Mouse (Mus musculus): ENCODE measurements around the gene Med24. TPM values are rescaled to one million over a fixed set of nuclear protein-coding genes. Genes with fewer than 3 reads are reported as not detected.
"Not testable (repeated sequence)": the region's sequence is repeated elsewhere in the genome, so short reads cannot be mapped to it uniquely, and the experiment has no call there.

The Med24 gene
- total RNA-seq, 4 experiments from 2014 or later: 44.4 to 49.9 (median 46.8) TPM

DNA sequence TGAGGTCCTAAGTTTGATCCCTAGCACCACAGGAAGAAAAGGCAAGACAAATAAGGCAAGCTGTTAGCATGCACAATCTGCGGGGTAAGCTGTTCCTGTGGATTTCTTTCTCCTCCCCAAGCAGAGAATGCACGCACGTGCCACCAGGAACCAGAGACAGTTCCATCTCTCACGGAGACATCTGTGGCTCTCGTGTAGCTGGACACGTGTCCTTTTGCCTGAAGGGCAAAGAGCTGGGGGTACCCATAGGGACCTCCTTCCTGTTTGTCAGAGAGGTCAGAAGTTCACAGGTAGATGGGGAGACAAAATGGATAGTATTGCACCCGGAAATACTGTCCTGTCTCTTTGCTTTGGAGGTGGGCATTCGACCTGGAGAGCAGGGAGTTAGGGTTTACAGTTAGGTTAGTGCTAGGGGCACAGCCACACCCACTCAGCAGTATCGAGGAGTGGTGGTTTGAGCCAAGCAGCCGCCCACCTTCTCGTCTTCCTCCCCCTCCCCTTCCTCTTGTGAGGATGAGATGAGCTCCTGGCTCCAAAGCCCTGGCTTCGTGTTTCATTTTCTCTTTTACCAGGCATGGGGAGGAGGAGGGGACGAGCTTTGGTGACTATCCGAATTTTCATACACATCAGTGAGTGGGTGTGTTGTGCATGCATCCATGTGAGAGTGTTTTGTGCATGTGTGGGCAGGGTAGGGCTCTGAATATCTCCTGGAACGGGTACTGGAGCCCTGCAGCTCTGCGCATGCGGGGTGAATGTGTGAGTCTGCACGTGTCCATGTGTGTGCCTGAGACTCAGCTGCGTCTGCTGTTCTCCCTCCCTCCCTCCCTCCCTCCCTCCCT, 17.8 kb upstream of the Med24 start:
- peak; percentile 81 for DNase-seq (ENCODE audit: low spot score)

DNA sequence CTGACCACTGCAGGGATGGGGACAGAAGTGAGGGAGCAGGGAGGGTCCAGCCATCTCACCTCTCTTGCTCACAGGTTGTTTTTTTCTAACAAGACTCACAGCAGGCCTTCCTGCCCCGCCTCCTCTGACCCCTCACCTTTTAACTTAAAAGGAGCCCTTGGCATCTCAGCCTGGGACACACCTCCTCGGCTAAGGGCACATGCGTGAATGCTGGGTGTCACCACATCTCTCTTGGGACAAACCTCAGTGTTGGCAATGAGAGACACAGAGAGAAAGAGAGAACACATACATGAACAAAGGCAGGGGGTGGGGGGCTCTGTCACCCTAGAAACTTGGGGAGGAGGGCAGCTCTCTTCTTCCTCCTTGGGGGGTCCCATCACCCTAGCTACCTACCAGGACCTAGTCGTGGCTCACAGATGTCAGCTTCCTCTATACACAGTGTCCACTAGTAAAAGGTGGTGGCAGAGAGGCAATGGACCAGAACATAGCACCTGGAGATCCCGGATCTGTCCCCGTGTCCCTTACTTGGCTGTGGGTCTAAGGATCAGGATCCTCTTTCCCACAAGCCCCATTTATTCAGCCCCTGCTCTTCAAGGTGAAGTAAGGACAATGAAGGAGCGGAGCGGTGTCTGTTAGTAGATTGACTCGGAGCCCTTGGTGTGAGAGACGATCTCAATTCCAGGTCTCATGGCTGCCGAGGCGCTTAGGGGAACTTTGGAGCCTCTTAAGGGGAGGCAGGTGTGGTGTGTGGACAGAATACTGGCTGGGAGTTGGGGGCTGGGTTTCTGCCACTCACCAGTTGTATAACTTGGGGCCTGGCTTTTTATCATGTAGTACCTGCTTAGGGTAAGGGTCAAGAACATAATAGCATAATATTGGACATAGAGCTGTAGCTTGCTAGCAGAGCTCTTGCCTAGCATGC, 17.0 kb upstream of the Med24 start:
- no peak for DNase-seq (ENCODE audit: low spot score)

DNA sequence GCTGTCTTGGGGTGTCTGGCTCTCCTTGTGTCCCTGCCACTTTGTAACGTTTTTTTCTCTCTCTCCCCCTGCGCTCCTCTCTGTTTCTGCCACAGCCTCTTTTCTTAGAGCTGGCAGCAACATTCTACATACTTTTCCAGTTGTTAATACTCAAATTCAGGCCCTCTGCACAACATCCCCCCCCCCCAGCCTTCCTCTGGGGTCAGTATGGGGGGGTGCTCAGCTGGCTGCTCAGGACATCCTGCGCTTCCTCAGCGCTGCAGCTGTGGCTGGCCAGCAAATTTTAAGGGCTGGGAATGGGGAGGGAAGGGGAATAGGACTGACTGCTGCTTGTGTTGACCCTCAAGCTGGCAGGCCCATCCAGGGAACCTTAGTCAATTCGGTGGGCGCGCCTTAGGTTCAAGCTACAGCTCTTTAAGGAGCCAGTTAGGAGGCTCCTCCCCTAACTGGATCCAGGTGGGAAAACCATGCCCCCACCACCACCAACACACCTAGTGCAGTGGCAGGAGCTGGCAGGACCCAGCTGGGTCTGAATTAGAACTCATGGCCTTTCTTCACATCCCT, 15.3 kb upstream of the Med24 start:
- DNase-seq (ENCODE audit: low spot score): peak; percentile 30

DNA sequence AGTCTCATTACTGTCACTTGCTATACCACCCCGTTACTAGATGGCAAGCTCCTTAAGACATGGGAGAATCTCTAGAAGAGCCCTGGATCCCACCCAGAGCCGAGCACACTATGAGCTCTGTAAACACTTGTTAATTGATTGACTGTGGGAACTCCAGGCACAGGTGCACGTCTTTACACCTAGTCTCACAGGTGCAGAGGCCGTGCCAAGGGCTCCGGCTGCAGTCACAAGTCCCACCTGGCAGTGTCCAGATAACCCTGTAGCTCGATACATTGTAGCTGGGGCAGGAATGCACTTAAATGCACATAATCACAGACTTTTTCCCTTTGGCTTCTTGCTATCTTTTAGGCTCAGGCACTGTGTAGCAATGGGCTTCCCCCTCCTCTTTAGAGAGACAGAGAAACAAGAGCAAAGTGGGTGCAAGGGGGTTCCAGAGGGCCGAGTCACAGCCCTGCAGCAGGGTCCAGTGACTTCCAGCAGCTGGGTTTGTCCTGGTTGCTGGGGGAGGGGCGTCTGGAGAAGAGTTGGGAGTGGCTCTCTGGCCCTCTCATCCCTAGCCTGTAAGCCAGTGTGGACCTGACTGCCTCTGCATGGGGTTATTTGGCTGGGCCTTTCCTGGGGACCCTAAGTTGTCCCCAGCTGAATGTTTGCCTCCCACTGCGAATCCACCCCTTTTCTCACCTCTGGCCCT, 14.6 kb upstream of the Med24 start:
- DNase-seq (ENCODE audit: low spot score): peak; percentile 59

DNA sequence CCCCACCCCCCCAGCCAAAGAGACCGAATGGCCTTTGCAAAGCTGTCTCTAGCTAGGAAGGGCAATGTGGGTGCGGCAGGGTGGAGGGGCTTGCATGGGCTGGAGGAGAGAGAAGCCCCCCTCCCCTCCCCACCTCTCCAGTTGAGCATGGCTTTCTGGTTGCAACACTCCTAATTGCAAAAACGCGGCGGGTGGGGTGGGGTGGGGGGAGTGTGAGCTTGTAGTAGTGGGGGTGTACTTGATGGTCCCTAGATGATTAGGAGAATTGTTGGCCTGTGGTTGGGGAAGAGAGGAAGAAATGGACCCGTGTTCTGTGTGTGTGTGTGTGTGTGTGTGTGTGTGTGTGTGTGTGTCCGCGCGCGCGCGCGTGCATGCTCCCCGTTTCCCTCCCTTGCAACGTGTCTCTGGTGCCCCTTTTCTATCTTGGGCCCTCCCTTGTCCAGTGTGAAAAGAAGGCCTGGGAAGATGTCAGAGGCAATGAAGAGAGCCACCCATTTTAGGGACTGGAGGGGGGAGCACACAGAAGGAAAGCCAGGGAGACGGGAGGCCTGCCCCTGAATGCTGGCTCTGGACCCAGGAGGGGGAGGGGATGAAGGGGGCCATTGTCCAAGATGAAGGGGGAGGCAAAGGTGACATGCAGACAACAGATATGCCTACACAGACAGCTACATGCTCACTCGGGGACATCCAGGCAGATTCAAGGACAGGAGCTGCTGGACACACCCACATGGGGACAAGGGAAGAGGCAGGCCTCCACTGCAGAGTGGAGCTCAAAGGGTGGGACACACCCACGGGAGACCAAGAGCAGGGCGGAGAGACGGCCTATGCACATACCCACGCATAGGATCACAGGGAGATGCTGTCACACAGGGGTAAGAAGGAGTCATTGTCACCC, 13.4 kb upstream of the Med24 start:
- DNase-seq (ENCODE audit: low spot score): no peak

DNA sequence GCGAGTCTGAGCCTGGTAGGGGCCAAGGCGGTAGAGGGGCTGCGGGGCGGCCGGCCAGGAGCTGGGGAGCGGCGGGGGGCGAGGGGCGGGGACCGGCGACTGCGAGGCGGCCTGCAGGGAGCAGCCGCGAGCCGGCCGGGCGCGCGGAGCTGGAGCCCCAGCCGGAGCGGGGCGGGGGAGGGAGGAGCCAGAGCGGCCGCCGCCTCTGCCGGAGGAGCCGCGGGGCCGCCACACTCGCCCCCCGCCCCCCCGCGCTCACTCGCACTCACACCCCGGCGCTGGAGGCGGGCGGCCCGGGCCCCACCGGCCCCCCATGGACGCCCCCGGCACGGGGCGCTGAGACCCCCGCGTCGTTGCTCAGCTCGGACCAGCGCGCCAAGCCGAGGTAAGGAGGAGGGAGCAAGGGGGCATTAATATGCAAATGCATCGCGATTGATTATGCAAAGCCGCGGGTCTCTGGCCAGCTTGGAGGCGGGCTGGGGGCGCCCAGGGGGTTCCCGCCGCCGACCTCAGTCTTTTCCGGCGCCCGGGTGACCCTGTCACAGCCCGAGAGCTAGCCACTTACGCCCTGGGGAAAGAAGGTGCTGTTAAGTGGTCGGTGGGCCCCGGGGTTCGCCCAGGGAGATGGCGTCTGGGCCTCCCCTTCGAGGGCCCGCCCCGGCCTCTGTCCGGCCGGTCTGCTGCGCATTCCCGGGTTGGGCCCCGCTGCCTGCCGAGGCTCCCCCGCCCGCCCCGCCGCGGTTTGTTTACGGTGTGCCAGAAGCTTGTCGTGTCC, 12.6 kb upstream of the Med24 start:
- DNase-seq (ENCODE audit: low spot score): no peak

DNA sequence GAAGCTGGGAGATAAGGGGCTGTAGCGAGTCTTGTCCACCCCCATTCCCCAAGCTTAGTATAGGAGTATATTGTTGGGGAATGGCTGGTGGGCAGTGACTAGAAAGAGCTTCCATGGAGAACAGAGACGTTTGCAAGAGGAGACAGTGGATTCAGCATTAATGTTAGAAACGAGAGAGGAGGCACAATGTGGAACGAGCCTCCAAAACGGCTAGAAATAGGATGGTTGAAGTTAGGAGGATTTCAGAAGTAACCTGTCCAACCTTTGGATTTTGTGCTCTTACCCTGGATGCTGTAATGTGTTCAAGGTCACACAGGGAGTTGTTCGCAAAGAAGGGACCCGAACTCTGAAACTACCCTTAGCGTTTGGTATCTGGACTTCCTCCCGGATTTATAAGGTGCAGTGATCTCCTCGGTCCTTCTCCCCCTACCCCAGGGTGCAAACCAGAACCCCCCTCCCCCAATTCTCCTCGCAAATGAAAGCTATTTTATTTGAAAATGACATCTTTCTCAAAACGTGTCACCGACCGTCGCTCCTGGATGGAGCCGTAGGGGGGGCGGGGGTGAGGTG, 11.9 kb upstream of the Med24 start:
- no peak for DNase-seq (ENCODE audit: low spot score)

DNA sequence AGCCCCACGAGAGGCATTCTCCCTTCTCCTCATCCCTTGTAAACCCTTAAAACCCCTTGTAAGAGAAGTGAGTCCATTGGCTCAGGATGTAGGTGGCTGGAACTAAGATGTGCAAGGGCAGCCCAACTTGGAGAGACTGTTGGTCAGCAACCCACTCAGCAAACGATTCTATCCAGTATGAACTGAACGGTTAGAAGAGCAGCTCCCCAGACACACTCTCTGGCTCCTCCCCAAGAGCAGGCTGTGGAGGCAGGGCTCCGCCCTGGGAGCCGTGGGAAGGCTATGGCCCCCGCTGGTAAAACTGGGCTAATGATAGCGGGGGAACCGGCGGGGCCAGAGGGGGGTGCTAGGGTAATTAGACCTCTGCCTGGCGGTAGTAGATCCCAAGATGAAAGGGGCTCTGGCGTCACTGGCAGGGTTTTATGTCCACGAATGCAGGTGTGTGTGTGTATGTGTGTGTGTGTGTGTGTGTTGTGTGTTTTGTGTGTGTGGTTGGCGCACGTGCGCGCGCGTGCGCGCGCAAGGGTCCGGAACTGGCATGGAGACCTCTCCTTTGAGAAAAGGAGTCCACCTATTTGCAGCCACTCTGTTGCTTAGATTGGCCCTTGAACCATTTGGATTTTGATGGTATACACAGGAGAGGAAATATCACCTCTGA, 11.3 kb upstream of the Med24 start, which contains the start of gene Thra:
Gene Thra, plus strand, starts transcription at position 246 of the 658 bp plus-strand sequence.
- DNase-seq (ENCODE audit: low spot score): no peak

DNA sequence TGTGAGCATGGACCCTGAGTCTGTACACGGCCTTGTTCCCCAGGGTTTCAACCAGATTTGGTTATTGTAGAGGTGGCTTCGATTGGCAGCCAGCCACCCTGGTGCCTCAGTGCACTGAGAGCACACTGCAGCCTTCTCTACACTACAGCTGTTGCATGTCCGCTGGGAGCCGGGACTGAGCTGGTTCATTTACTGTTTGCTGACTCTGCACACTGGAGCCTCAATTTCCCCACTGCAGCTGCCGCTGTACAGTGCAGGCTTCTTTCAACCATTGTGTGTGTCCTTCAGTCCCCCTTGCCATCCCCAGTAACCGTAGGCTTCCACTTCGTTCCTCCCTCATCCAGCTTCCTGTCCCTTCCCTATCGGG, 10.8 kb upstream of the Med24 start:
- DNase-seq (ENCODE audit: low spot score): no peak

DNA sequence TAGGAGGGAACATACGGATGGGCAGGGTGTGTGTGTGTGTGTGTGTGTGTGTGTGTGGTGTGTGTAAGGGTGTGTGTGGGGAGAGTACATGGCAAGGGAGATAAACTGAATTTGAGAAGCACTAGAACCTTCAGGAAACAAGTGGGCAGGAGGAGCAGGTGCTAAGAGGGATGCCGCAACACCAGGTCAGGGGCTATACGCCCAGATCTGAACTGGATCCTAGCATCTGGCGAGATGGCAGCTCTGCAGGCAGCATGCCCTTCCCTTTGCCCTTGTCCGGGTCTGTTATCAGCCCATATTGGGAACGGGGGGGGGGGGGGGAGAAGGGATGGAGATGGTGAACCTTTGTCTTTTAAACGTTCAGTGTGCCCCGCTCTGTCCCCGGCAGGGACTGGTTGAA, 9.7 kb upstream of the Med24 start:
- no peak for DNase-seq (ENCODE audit: low spot score)

DNA sequence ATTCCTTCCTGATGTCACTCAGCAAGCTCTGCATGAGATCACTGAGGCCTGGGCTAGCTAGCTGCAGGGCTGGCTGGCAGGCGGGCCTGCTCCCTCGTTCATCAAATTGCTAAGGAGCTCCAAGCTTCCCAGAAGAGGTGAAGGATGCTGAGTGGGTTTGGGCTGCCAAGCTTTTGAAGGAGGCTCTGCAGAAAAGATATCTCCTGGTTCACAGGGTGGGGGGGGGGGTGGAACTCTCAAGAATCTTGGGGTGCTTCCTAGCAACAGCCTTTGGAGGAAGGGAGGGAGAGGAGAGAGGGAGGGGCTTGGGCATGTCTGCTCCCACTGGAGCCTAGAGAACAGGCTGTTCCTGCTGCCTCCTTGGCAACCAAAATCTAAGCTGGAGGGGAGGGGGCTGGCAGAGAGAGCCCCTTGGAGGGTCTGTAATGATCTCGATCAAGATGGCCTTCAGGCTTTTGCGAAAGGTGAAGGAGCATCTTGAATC, 9.2 kb upstream of the Med24 start:
- DNase-seq (ENCODE audit: low spot score): no peak

DNA sequence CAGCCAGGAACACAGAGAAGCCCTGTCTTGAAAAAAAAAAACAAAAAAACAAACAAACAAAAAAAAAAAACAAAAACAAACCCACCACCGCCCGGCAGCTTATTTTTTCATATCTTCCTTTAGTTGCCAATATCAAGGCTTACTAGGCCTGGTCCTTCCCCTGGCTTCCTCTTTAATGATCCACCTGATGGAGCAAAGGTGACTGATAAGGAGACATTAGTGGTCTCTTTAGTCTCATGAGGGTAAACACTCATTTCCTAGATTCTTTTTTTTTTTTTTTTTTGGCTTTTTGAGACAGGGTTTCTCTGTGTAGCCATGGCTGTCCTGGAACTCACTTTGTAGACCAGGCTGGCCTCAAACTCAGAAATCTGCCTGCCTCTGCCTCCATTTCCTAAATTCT, 8.0 kb upstream of the Med24 start:
- not testable (repeated sequence) for DNase-seq (ENCODE audit: low spot score)

DNA sequence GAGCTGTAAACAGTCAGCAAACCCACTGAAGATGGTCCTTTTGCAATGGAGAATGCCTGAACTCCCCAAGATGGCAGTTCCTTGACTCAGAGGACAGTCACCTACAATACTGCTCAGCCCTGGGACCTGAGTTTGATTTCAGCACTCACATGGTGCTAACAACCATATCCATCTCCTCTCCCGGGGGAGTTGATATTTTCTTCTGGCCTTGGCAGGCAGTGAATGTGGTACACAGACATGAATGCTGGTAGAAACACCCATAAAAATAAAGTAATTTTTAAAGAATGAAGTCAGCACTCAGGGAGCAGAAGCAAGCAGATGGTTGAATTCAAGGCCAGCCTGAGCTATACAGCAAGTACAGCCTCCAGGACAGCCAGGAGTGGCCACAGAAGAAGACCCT, 6.9 kb upstream of the Med24 start:
- no peak for DNase-seq (ENCODE audit: low spot score)

DNA sequence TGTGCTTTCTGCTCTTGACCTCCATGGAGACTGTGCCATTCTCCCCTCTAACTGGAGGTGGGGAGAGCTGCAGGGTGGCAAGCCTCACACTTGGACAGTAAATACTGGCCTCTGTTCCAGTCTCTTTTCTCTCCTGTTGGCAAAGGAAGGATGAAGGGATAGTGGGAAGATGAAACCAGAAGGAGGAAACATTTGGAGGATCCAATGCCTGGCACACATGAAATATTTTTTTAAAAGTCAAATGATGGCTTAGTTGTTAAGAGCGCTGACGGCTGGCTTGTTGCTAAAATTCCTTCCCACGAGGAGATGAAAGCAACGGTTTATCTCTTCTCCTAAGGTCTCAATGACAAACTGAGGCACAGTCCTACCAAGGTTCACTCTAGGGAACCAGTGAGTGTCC, 5.9 kb upstream of the Med24 start:
- no peak for DNase-seq (ENCODE audit: low spot score)

DNA sequence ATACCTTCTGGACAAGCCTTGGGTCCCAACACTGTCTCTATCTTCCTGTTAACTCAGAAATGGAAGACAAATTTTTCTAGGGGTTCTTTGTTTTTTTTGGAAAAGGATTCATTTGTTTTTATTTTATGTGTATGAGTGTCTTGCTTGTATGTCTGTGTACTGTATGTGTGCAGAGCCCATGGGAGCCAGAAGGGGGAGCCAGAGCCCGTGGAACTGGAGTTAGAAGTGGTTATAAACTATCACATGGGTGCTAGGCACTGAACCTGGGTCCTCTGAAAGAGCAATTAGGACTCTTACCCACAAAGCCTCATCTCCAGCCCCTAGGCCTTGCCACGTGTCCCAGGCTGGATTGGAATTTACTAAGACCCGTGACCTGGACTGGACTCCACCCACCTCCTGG, 4.8 kb upstream of the Med24 start:
- DNase-seq (ENCODE audit: low spot score): no peak

DNA sequence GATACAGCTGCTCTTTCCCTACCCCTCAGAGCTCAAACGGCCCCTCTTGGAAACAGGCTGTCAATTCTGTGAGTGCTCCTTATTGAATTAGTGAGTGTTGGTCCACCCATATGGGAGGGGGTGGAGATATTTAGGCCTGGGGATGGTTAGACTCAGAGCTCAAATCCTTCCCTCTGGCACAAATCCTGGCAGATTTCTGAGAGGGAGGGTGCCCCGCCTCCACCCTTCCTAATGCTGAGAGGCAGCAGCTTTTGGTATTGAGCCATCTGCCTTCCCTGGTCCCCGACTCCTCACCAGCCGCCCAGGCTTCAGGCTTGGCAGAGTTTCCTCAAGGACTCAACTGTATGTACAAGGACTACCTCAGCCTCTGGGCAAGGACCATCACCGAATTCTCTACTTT, 1.9 kb upstream of the Med24 start:
- DNase-seq (ENCODE audit: low spot score): no peak

DNA sequence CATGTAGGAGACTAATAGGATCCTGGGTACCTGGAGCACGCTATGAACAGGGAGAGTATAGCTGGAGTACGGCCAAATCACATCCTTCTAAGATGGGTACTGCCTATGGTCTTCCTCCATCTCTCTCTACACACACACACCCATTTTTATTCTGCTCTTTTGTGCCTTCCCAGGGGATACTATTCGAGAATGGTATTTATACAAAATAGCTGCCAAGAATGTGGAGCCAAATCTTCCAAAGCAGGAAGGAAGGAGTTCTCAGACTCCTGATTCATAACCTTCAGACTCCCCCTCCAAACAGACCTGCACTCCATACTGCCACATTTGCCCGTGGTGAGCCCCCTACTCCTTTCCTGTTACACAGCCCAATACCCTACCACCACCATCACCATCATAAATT, 1.5 kb upstream of the Med24 start:
- no peak for DNase-seq (ENCODE audit: low spot score)

DNA sequence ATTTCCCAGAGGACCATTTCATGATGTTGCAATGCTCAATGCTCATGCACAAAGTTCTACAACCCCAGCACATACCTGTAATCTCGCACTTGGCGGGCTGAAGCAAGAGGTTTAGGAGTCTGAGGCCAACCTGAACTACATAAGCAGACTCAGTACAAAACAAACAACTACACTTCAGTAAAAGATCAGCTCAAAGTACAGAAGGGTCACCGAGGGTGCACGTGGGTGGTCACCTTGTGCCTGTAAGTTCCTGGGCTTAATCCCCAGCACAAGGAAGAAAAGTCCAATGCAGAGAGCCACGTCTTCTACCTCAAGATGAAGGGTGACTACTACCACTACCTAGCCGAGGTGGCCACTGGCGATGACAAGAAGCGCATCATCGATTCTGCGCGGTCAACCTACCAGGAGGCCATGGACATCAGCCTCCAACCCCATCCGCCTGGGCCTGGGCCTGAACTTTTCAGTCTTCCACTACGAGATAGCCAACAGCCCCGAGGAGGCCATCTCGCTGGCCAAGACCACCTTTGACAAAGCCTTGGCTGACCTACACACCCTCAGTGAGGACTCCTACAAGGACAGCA, 3.2 kb downstream of the Med24 start:
- DNase-seq (ENCODE audit: low spot score): no peak

DNA sequence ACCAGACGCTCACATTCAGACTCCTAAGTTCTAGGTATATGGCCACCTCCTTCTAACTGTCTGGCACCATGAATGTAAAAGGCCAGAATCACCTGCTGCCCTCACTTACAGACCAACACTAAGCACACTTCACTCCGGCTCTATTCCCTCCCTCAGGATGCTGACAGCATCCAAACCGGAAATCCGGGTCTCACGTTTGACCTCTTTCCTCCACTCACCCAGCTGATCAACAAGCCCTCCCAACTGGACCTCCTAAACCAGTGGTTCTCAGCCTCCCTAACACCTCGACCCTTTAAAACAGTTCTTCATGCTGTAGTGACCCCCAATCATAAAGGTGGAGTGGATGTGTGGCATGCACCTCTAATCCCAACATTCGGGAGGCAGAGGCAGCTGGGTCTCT, 6.1 kb downstream of the Med24 start:
- DNase-seq (ENCODE audit: low spot score): no peak

All from heart, adult 8-10 months (tissue).